Mouse (Mus musculus): ENCODE data around the gene Gm40193. TPM values are rescaled to one million over a fixed set of nuclear protein-coding genes. Genes with fewer than 3 reads are reported as not detected.

The Gm40193 gene
- polyA plus RNA-seq, 1 experiment from 2014 or later: not detected

- H3K27ac ChIP-seq: no peak overlapping the region
- H3K4me1 ChIP-seq: peaks cover 8% of the 10 kb centered on the region
- no peak for ATAC-seq (ENCODE audit: low FRiP score)
- no peak overlapping the region for H3K4me3 ChIP-seq
- H3K27me3 ChIP-seq: 0 out of 2 replicates have a peak, but pooled peaks cover 11% of the 10 kb centered on the region
- 51% methylated on average over 11 of the region's 11 CpGs for WGBS
- no peaks in the 10 kb centered on the region for H3K36me3 ChIP-seq
- H3K9me3 ChIP-seq (replicated peaks): no peaks in the 10 kb centered on the region
- H3K4me2 ChIP-seq (replicated peaks): no peak overlapping the region
- no peak overlapping the region for H3K9ac ChIP-seq
Measured at GRCm38 (mm10) chr11:70513520-70513919, 19.2 kb downstream of the Gm40193 start.

GRCm38 (mm10) chr11:70512709-70513342 is 19.9 kb downstream of the Gm40193 start:
- Histone ChIP-seq H3K4me3 (no peak overlapping the region), H3K9me3 (replicated peaks) (no peaks in the 10 kb centered on the region), H3K4me1 (peaks cover 8% of the 10 kb centered on the region), H3K9ac (no peak overlapping the region), H3K27ac (no peak overlapping the region), H3K36me3 (no peaks in the 10 kb centered on the region), H3K4me2 (replicated peaks) (no peak overlapping the region), H3K27me3 (0 out of 2 replicates have a peak, but pooled peaks cover 11% of the 10 kb centered on the region)
- 84% methylated on average over 7 of the region's 7 CpGs for WGBS
- ATAC-seq (ENCODE audit: low FRiP score): no peak

GRCm38 (mm10) chr11:70511825-70512224 is 20.9 kb downstream of the Gm40193 start:
- Histone ChIP-seq H3K36me3 (no peaks in the 10 kb centered on the region), H3K27ac (no peak overlapping the region), H3K4me2 (replicated peaks) (no peak overlapping the region), H3K9me3 (replicated peaks) (no peaks in the 10 kb centered on the region), H3K27me3 (0 out of 2 replicates have a peak, but pooled peaks cover 11% of the 10 kb centered on the region), H3K9ac (no peak overlapping the region), H3K4me1 (peaks cover 8% of the 10 kb centered on the region), H3K4me3 (no peak overlapping the region)
- WGBS: 96% methylated on average over 7 of the region's 7 CpGs
- no peak for ATAC-seq (ENCODE audit: low FRiP score)

GRCm38 (mm10) chr11:70511242-70511641 is 21.5 kb downstream of the Gm40193 start:
- H3K9me3 ChIP-seq (replicated peaks): no peaks in the 10 kb centered on the region
- H3K4me2 ChIP-seq (replicated peaks): no peak overlapping the region
- H3K36me3 ChIP-seq: no peaks in the 10 kb centered on the region
- H3K4me1 ChIP-seq: peaks cover 8% of the 10 kb centered on the region
- no peak for ATAC-seq (ENCODE audit: low FRiP score)
- H3K27me3 ChIP-seq: 0 out of 2 replicates have a peak, but pooled peaks cover 11% of the 10 kb centered on the region
- WGBS: 77% methylated on average over 2 of the region's 2 CpGs
- no peak overlapping the region for H3K9ac ChIP-seq
- H3K27ac ChIP-seq: no peak overlapping the region
- H3K4me3 ChIP-seq: no peak overlapping the region

- H3K9ac ChIP-seq: no peak overlapping the region
- no peak overlapping the region for H3K27ac ChIP-seq
- 10% methylated on average over 19 of the region's 19 CpGs for WGBS
Measured at GRCm38 (mm10) chr11:70509753-70510564, 22.8 kb downstream of the Gm40193 start.

GRCm38 (mm10) chr11:70506962-70507515 is 25.7 kb downstream of the Gm40193 start:
- Histone ChIP-seq H3K9ac (no peak overlapping the region), H3K4me1 (peaks cover 8% of the 10 kb centered on the region), H3K27ac (no peak overlapping the region), H3K4me3 (no peak overlapping the region), H3K36me3 (no peaks in the 10 kb centered on the region), H3K27me3 (0 out of 2 replicates have a peak, but pooled peaks cover 20% of the 10 kb centered on the region), H3K4me2 (replicated peaks) (no peak overlapping the region), H3K9me3 (replicated peaks) (no peaks in the 10 kb centered on the region)
- 76% methylated on average over 7 of the region's 7 CpGs for WGBS
- no peak for ATAC-seq (ENCODE audit: low FRiP score)

More at GRCm38 (mm10) chr11:70509753-70510564, 22.8 kb downstream of the Gm40193 start:
- H3K4me1 ChIP-seq: peaks cover 8% of the 10 kb centered on the region
- peak overlapping the region; percentile 36 for H3K4me2 ChIP-seq (replicated peaks)
- peak; percentile 54; the same call in 1 of the 2 replicates for ATAC-seq (ENCODE audit: low FRiP score)
- H3K36me3 ChIP-seq: no peaks in the 10 kb centered on the region
- H3K9me3 ChIP-seq (replicated peaks): no peaks in the 10 kb centered on the region
- 0 out of 2 replicates have a peak, but pooled peaks cover 20% of the 10 kb centered on the region for H3K27me3 ChIP-seq
- no peak overlapping the region for H3K4me3 ChIP-seq

GRCm38 (mm10) chr11:70506385-70506784 is 26.4 kb downstream of the Gm40193 start:
- H3K9me3 ChIP-seq (replicated peaks): no peaks in the 10 kb centered on the region
- peaks cover 8% of the 10 kb centered on the region for H3K4me1 ChIP-seq
- 27% methylated on average over 4 of the region's 4 CpGs for WGBS
- ATAC-seq (ENCODE audit: low FRiP score): no peak
- 0 out of 2 replicates have a peak, but pooled peaks cover 20% of the 10 kb centered on the region for H3K27me3 ChIP-seq
- H3K27ac ChIP-seq: no peak overlapping the region
- H3K36me3 ChIP-seq: no peaks in the 10 kb centered on the region
- H3K9ac ChIP-seq: no peak overlapping the region
- H3K4me2 ChIP-seq (replicated peaks): no peak overlapping the region
- no peak overlapping the region for H3K4me3 ChIP-seq

GRCm38 (mm10) chr11:70504970-70505369 is 27.8 kb downstream of the Gm40193 start, which contains the start of gene Tm4sf5:
Gene Tm4sf5 (plus strand): TSS chr11:70505244.
- ATAC-seq (ENCODE audit: low FRiP score): no peak
- 80% methylated on average over 9 of the region's 9 CpGs for WGBS
- no peak within 1 kb of the TSS for H3K4me3 ChIP-seq
- no peaks in the 10 kb centered on the region for H3K9me3 ChIP-seq (replicated peaks)
- no peaks in the 10 kb centered on the region for H3K36me3 ChIP-seq
- 0 out of 2 replicates have a peak, but pooled peaks cover 15% of the 10 kb centered on the region for H3K27me3 ChIP-seq
- peaks cover 3% of the 10 kb centered on the region for H3K4me1 ChIP-seq
- H3K4me2 ChIP-seq (replicated peaks): no peak within 1 kb of the TSS
- no peak within 1 kb of the TSS for H3K27ac ChIP-seq
- no peak within 1 kb of the TSS for H3K9ac ChIP-seq

GRCm38 (mm10) chr11:70502018-70502417 is 30.7 kb downstream of the Gm40193 start:
- H3K27me3 ChIP-seq: 0 out of 2 replicates have a peak, but pooled peaks cover 9% of the 10 kb centered on the region
- H3K27ac ChIP-seq: no peak overlapping the region
- H3K4me1 ChIP-seq: no peaks in the 10 kb centered on the region
- no peaks in the 10 kb centered on the region for H3K9me3 ChIP-seq (replicated peaks)
- ATAC-seq (ENCODE audit: low FRiP score): no peak
- H3K4me3 ChIP-seq: no peak overlapping the region
- no peak overlapping the region for H3K4me2 ChIP-seq (replicated peaks)
- WGBS: 74% methylated on average over 3 of the region's 3 CpGs
- no peaks in the 10 kb centered on the region for H3K36me3 ChIP-seq
- no peak overlapping the region for H3K9ac ChIP-seq

GRCm38 (mm10) chr11:70500476-70500812 is 32.3 kb downstream of the Gm40193 start:
- ATAC-seq (ENCODE audit: low FRiP score): no peak
- 0 out of 2 replicates have a peak, but pooled peaks cover 4% of the 10 kb centered on the region for H3K27me3 ChIP-seq
- WGBS: 100% methylated on average over 1 of the region's 1 CpGs
- H3K4me2 ChIP-seq (replicated peaks): no peak overlapping the region
- no peak overlapping the region for H3K4me3 ChIP-seq
- H3K36me3 ChIP-seq: no peaks in the 10 kb centered on the region
- H3K9ac ChIP-seq: no peak overlapping the region
- no peaks in the 10 kb centered on the region for H3K9me3 ChIP-seq (replicated peaks)
- no peaks in the 10 kb centered on the region for H3K4me1 ChIP-seq
- no peak overlapping the region for H3K27ac ChIP-seq

GRCm38 (mm10) chr11:70499566-70500475 is 32.9 kb downstream of the Gm40193 start:
- no peak overlapping the region for H3K4me2 ChIP-seq (replicated peaks)
- no peaks in the 10 kb centered on the region for H3K27me3 ChIP-seq
- no peak overlapping the region for H3K9ac ChIP-seq
- H3K4me3 ChIP-seq: no peak overlapping the region
- H3K27ac ChIP-seq: no peak overlapping the region
- no peaks in the 10 kb centered on the region for H3K36me3 ChIP-seq
- no peaks in the 10 kb centered on the region for H3K4me1 ChIP-seq
- 75% methylated on average over 14 of the region's 14 CpGs for WGBS
- no peaks in the 10 kb centered on the region for H3K9me3 ChIP-seq (replicated peaks)
- no peak for ATAC-seq (ENCODE audit: low FRiP score)
